Mouse (Mus musculus) lung, adult 2 months (tissue): Measurements from ENCODE around the gene Pank4. TPM values are rescaled to one million over a fixed set of nuclear protein-coding genes. Genes with fewer than 3 reads are reported as not detected.
A peak's percentile ranks its signal among the peaks of the same experiment; 100 is the strongest.

ENCODE experiments used
- DNase-seq: peaks from one replicate; pipeline ENCODE4 v3.0.0; 2022
- H3K4me1 ChIP-seq: fragments of 200-500 bp; 2 replicates; pipeline ENCODE4 v1.6.1; 2011; ENCODE audit warnings: low read length; ENCODE audit not compliant: control insufficient read depth, insufficient read depth
- H3K4me3 ChIP-seq: fragments of 200-500 bp; replicated peaks from 2 replicates; pipeline ENCODE3; 2011; ENCODE audit warnings: low read depth, mild to moderate bottlenecking, control low read depth, low read length; ENCODE audit errors: extremely low read depth
- CTCF ChIP-seq: fragments of 200-500 bp; IDR thresholded peaks from 2 replicates; pipeline ENCODE4 v1.5.1; 2011; ENCODE audit warnings: mild to moderate bottlenecking, low read length, control low read depth; ENCODE audit not compliant: insufficient read depth
- POLR2A ChIP-seq: fragments of 200-500 bp; IDR thresholded peaks from 2 replicates; pipeline ENCODE4 v1.6.1; 2011; ENCODE audit warnings: low read depth, mild to moderate bottlenecking, control low read depth, low read length, borderline replicate concordance; ENCODE audit errors: extremely low read depth
- WGBS: fragments of 180-500 bp; shearing (Covaris S2); methylation state at CpG from one replicate; pipeline ENCODE4 v1.1.7; 2018; 5-methylcytosine and 5-hydroxymethylcytosine counted together
- polyA plus RNA-seq: library from polyadenylated mRNA; depleted of rRNA; stranded (reverse); fragments of >200 nt; gene quantifications from 2 replicates; pipeline ENCODE4 v1.2.3, GENCODE M21; 2012

Pank4 gene
- polyA plus RNA-seq, 1 experiment: 49.1 TPM

DNA sequence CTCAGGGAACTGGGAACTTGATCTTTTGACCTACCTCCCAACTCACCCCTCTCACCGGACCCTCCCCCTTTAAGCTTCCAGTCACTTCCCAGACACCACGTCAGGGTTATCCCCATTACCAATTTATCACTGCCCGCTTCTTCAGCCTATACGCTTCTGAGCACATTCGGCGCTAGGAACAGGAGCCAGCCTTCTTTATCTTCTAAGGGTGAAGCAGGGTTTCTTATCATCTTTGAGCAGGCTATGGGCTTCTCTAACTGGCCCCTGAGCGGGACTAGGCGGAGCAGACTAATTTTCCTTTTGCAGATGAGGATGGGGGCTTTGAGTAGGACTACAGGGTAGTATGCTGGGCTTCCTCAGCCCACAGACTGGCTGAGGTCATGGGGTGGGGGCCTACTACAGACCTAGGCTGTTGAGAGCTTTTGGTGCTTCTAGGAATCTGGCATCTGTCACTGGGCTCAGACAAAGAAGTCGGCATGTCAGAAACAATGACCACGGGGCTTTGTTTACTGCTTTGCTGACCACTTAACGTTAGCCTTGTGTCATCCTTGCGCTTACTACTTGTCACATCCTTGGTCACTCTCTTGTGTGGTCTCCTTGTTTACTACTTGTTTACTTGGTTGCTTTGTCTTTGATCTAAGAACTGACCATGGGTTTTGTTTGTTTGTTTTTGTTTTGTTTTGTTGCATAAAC, 35.4 kb upstream of the Pank4 start, which contains the start of gene Tnfrsf14:
Tnfrsf14 (minus strand) TSS at position 169 of the 693 bp plus-strand sequence.
- no peak for DNase-seq
- peaks cover 6% of the 10 kb centered on the region for H3K4me1 ChIP-seq
- WGBS: 29% methylated on average over 12 of the region's 12 CpGs
- peak within 1 kb of the TSS; percentile 46 for H3K4me3 ChIP-seq
- no peak for TF ChIP-seq POLR2A
- TF ChIP-seq CTCF: no peak

DNA sequence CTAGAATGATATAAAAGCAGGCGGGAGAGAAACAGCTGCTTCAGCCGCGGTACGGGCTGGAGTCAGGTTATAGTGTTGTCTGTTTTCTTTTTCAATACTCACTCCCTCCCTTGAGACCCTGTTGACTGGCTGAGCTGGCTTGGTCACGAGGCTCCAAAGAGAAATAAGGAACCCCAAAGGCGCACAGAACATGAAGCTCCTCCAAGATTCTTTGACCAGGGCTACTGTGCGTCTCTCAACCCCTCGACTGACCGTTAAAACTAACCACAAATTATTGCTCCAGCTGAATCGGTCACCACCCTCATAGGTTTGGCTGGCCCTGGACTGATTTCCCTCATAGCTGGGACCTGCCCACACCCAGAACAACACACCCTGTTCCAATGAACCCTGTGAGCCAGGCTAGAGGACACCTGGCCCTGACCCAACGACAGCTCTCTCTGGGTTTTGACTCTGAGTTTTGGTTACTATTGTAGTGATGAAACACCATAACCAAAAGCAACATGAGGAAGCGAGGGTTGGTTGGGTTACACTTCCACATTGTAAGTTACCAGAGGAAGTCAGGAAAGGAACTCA, 34.7 kb upstream of the Pank4 start:
- WGBS: 72% methylated on average over 12 of the region's 12 CpGs
- DNase-seq: no peak
- H3K4me1 ChIP-seq: peaks cover 6% of the 10 kb centered on the region
- no peak overlapping the region for H3K4me3 ChIP-seq
- TF ChIP-seq POLR2A (no peak), CTCF (no peak)

DNA sequence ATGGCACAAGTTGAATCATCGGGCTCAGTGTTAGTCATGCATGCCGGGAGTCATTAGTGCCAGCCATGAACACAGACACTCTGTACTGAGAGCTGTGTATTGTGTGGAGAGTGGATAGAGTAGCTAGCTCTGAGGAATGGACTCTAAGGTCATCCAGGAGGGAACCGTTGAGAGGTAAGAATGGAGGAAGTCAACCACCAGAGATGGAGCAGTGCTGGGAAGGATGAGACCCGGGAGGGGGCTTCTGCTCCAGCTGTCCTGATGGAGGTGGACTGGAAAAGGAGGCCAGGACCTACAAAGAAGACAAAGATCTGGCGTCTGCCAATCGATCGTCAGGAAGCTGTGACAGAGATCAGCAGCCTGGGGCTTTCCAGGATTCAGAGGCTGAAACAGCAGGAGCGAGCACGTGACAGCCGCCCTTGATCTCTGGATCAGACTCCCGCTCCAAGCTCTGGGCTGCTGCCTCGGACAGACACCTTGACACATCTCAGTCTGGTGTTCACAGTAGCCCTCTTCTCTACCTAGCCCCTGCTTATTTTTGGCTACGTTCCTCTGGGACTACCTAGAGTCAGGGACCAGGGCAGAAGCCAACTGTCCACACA, 30.5 kb upstream of the Pank4 start:
- Histone ChIP-seq H3K4me1 (peaks cover 4% of the 10 kb centered on the region), H3K4me3 (no peak overlapping the region)
- DNase-seq: no peak
- WGBS: 66% methylated on average over 13 of the region's 13 CpGs
- TF ChIP-seq CTCF (no peak), POLR2A (no peak)

DNA sequence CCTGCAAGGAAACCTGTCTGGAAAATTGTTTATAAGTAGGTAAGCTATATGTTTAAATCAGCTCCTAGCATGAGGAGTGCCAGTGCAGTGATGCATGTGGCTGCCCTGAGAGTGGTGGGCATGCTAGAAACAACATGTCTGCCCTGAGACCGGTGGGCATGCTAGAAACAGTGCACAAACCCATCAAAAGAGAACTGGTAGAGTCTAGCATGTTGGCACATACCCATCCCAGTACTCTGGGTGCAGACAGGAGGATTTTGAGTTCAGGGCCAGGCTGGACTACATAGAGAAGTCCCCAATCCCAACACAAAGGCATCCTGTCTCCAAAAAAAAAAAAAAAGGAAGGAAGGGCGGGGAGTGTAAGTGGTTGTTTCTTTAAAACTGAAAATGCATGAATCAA, 29.1 kb upstream of the Pank4 start:
- 71% methylated on average over 2 of the region's 2 CpGs for WGBS
- no peak for TF ChIP-seq CTCF
- TF ChIP-seq POLR2A: no peak
- no peak for DNase-seq

DNA sequence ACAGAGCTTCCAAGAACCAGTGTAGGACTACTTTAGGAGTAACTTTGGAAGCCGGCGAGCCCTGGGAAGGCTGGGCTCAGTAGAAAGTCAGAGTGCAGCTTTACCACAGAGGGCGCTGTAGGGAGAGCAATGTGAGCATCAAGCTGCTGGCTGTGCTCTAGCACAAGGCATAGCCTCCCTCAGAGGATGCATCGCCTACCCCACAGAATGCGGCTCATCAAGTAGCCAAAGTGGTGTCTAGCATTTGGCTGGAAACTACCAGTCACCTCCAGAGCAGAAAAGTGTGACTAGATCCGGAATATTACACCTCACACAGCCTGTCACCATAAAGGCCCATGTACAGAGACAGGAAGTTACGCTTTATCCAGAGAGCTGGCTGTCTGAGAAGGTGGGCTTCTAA, 28.1 kb upstream of the Pank4 start:
- Histone ChIP-seq H3K4me1 (no peaks in the 10 kb centered on the region), H3K4me3 (no peak overlapping the region)
- no peak for DNase-seq
- 84% methylated on average over 7 of the region's 7 CpGs for WGBS
- TF ChIP-seq CTCF: no peak
- no peak for TF ChIP-seq POLR2A

More for the DNA sequence above, 29.1 kb upstream of the Pank4 start:
- Histone ChIP-seq H3K4me1 (no peaks in the 10 kb centered on the region), H3K4me3 (no peak overlapping the region)

DNA sequence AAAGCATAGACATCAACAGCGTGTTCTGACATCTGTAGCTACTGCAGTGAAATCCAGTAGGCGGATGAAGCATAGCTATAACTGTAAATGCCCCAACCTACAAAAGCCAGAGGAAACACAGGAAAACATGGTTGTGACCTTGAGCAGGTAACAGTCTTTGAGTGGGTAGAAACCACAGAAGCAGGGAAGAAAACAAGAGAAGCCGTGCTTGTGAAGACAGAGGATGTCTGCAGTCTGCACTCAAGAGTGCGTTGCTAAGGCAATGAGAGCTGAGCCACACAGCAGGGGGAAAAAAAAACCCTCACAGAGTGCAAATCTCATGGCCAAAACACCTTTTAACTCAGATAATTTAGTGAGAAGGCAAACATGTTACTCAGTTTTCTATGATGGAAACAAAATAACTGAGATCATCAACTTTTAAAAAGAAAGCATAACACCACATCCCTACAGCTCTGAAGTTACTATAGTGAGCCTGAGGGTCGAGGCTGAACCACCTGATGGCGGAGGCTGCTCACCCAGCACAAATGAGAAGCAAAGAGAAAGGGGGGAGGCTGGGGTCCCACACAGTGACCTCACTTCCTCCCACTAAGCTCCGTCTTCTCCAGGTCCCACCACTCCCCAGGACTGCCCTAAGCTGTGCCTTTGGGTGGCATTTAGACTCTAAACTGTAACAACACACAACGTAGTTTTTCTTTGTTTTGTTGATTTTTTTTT, 27.2 kb upstream of the Pank4 start:
- 51% methylated on average over 8 of the region's 8 CpGs for WGBS
- Histone ChIP-seq H3K4me3 (no peak overlapping the region), H3K4me1 (no peaks in the 10 kb centered on the region)
- TF ChIP-seq CTCF (no peak), POLR2A (no peak)
- no peak for DNase-seq

DNA sequence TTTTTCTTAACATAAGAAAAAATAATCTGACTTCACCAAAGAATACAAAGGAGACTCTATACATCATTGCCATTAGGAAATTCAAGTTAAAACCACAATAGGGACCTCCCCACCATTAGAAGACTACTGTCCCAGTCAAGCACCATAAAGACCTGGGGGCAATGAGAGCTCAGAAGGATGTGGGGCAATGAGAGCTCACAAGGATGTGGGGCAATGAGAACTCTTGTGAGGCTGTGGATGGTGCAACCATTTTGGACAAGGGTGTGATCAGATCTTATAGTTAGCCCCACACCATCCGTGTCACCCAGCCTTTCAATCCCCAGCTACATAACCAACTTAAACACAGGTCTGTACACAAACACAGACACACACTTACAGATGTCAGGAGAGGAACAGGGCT, 26.2 kb upstream of the Pank4 start:
- Histone ChIP-seq H3K4me1 (no peaks in the 10 kb centered on the region), H3K4me3 (no peak overlapping the region)
- DNase-seq: no peak
- TF ChIP-seq CTCF (no peak), POLR2A (no peak)
- WGBS: 69% methylated on average over 1 of the region's 1 CpGs

DNA sequence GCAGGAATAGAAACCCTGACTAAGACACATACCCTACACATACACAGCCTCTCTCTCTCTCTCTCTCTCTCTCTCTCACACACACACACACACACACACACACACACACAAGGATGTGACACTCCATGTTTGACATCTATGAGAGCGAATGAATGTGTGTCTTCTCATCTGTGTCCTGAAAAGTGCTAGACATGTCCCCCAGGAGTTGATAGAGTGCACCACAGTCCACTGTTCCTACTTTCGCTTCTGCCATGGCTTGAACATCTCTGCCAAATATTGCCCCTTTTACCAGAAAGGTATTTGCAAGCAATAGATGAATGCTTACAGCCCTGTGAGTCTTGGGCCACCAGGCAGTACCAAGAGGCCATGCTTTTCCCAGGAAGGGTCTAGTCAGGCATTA, 23.8 kb upstream of the Pank4 start:
- no peak for DNase-seq
- WGBS: 80% methylated on average over 2 of the region's 2 CpGs

DNA sequence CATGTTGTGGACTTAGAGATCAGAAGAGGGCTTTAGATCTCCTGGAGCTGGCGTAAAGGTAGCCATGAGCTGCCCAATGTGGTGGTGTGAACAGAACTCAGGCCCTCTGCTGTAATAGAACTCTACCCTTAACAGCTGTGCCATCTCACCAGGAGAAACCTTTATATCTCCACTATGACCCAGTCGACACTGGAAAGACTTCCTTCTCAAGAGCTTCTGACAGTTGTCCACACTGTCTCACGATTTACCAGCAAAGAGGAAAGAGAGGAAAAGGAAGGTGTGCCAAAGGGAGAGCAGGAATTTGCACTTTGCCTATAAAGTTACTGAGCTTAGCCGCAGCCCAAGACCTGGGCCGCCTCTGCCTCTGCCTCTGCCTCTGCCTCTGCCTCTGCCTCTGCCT, 22.1 kb upstream of the Pank4 start:
- DNase-seq: no peak
- H3K4me3 ChIP-seq: no peak overlapping the region
- 74% methylated on average over 4 of the region's 5 CpGs for WGBS
- H3K4me1 ChIP-seq: 0 out of 2 replicates have a peak, but pooled peaks cover 3% of the 10 kb centered on the region
- TF ChIP-seq CTCF (no peak), POLR2A (no peak)

More for the DNA sequence above, 23.8 kb upstream of the Pank4 start:
- no peak overlapping the region for H3K4me3 ChIP-seq
- no peaks in the 10 kb centered on the region for H3K4me1 ChIP-seq
- no peak for TF ChIP-seq POLR2A
- TF ChIP-seq CTCF: no peak
